Mouse (Mus musculus) heart, embryonic 13.5 days (tissue): Measurements from ENCODE around the gene Mtmr12. TPM values are rescaled to one million over a fixed set of nuclear protein-coding genes. Genes with fewer than 3 reads are reported as not detected.

ENCODE experiments used
- ATAC-seq: fragments of 200-750 bp; cut with Nextera tagmentation; 2 replicates; pipeline ENCODE4 v1.8.0; 2017; ENCODE audit warnings: moderate TSS enrichment; ENCODE audit not compliant: insufficient number of reproducible peaks, low FRiP score, low TSS enrichment; ENCODE audit errors: extremely low read depth
- H3K27ac ChIP-seq: fragments of 300-500 bp; sonication (generic); replicated peaks from 2 replicates; pipeline ENCODE4 v1.5.1; 2015; ENCODE audit warnings: moderate library complexity, mild to moderate bottlenecking, inconsistent platforms
- H3K27me3 ChIP-seq: fragments of 300-500 bp; sonication (generic); replicated peaks from 2 replicates; pipeline ENCODE4 v1.6.1; 2015; ENCODE audit warnings: mild to moderate bottlenecking, inconsistent platforms
- H3K36me3 ChIP-seq: fragments of 300-500 bp; sonication (generic); 2 replicates; pipeline ENCODE4 v1.6.1; 2015; ENCODE audit warnings: mild to moderate bottlenecking, inconsistent platforms
- H3K4me1 ChIP-seq: fragments of 300-500 bp; sonication (generic); 2 replicates; pipeline ENCODE4 v1.6.1; 2015; ENCODE audit warnings: inconsistent platforms
- H3K4me2 ChIP-seq: fragments of 300-500 bp; sonication (generic); 2 replicates; pipeline ENCODE4 v1.6.1; 2015; ENCODE audit warnings: inconsistent platforms, mild to moderate bottlenecking, moderate library complexity
- H3K4me3 ChIP-seq: fragments of 300-500 bp; sonication (generic); 2 replicates; pipeline ENCODE4 v1.5.1; 2015; ENCODE audit warnings: moderate library complexity, mild to moderate bottlenecking, inconsistent platforms
- H3K9ac ChIP-seq: fragments of 300-500 bp; sonication (generic); 2 replicates; pipeline ENCODE4 v1.6.1; 2015; ENCODE audit warnings: inconsistent platforms, mild to moderate bottlenecking, moderate library complexity
- H3K9me3 ChIP-seq: fragments of 300-500 bp; sonication (generic); 2 replicates; pipeline ENCODE4 v1.6.1; 2016; ENCODE audit warnings: inconsistent platforms
- WGBS: fragments of 180-500 bp; shearing (Covaris S2); methylation state at CpG from one replicate; pipeline ENCODE4 v1.1.7; 2015; ENCODE audit warnings: mixed read lengths; 5-methylcytosine and 5-hydroxymethylcytosine counted together
- polyA plus RNA-seq: library from polyadenylated mRNA; unstranded; fragments of >200 nt; fragmentation: Nextera tagmentation; extraction: Ambion mirVana; gene quantifications from 2 replicates; pipeline ENCODE4 v1.2.1, GENCODE M21; 2015

Gene Mtmr12
- polyA plus RNA-seq, 1 experiment from 2014 or later = 12.0 TPM

DNA sequence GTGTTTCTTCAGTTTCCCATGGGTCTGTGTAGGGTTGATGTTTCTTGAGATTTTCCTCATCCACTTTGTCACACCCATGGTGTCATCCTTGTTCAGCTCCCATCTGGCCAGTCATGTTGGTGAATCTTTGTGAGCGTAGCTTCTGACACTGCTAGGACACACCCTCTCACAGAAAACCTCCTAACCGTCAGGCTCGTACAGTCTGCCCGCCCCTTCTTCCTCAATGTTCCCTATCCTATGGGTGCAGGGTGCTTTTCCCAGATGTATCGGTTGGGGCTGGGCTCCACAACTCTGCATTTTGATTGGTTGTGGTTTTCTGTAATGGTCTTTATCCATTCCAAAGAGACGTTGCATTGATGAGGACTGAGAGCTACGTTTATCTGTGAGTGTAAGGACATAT is 85.5 kb downstream of the Mtmr12 start:
- no peaks in the 10 kb centered on the region for H3K4me1 ChIP-seq
- 72% methylated on average over 7 of the region's 7 CpGs for whole genome bisulfite sequencing

DNA sequence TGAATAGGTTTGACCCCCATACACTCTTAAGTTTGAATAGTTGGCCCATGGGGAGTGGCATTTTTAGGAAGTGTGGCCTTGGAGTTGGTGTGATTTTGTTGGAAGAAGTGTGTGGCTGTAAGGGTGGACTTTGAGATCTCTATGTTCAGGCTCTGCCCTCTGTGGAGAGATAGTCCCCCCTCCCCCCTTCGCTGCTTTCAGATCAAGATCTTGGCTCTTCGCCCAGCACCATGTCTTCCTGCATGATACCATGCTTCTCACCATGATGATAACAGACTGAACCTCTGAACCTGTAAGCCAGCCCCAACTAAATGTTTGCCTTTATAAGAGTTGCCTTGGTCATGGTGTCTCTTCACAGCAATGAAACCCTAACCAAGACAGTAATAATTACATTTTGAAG is 86.9 kb downstream of the Mtmr12 start:
- Histone ChIP-seq H3K4me1 (no peaks in the 10 kb centered on the region), H3K4me2 (no peak overlapping the region), H3K4me3 (no peak overlapping the region), H3K27ac (no peak overlapping the region), H3K36me3 (no peaks in the 10 kb centered on the region), H3K27me3 (no peaks in the 10 kb centered on the region), H3K9me3 (no peaks in the 10 kb centered on the region), H3K9ac (no peak overlapping the region)
- no peak for ATAC-seq
- 86% methylated on average over 2 of the region's 2 CpGs for WGBS

More for the DNA sequence above, 85.5 kb downstream of the Mtmr12 start:
- no peak for ATAC-seq
- no peak overlapping the region for H3K4me2 ChIP-seq
- H3K36me3 ChIP-seq = no peaks in the 10 kb centered on the region
- no peaks in the 10 kb centered on the region for H3K27me3 ChIP-seq
- no peak overlapping the region for H3K9ac ChIP-seq
- no peaks in the 10 kb centered on the region for H3K9me3 ChIP-seq
- H3K4me3 ChIP-seq = no peak overlapping the region
- H3K27ac ChIP-seq = no peak overlapping the region

- no peak overlapping the region for H3K4me3 ChIP-seq
- ATAC-seq = no peak
- no peaks in the 10 kb centered on the region for H3K36me3 ChIP-seq
- H3K9ac ChIP-seq = no peak overlapping the region
- 60% methylated on average over 2 of the region's 2 CpGs for WGBS
- H3K4me1 ChIP-seq = no peaks in the 10 kb centered on the region
- H3K27me3 ChIP-seq = no peaks in the 10 kb centered on the region
- H3K9me3 ChIP-seq = no peaks in the 10 kb centered on the region
- H3K27ac ChIP-seq = no peak overlapping the region
- H3K4me2 ChIP-seq = no peak overlapping the region
These were observed 91.4 kb downstream of the Mtmr12 start for GRCm38 (mm10) chr15:12296228-12296627.

- Histone ChIP-seq H3K36me3 (no peaks in the 10 kb centered on the region), H3K9ac (no peak overlapping the region), H3K4me3 (no peak overlapping the region), H3K4me1 (no peaks in the 10 kb centered on the region), H3K27ac (no peak overlapping the region), H3K27me3 (no peaks in the 10 kb centered on the region), H3K9me3 (no peaks in the 10 kb centered on the region), H3K4me2 (no peak overlapping the region)
- WGBS = 74% methylated on average over 7 of the region's 7 CpGs
- ATAC-seq = no peak
These were observed 93.5 kb downstream of the Mtmr12 start for GRCm38 (mm10) chr15:12298231-12298737.

- Histone ChIP-seq H3K27me3 (no peaks in the 10 kb centered on the region), H3K9me3 (no peaks in the 10 kb centered on the region), H3K4me1 (peaks cover 7% of the 10 kb centered on the region), H3K36me3 (no peaks in the 10 kb centered on the region), H3K9ac (no peak overlapping the region), H3K27ac (no peak overlapping the region), H3K4me3 (no peak overlapping the region), H3K4me2 (no peak overlapping the region)
- ATAC-seq = no peak
- WGBS = 69% methylated on average over 5 of the region's 6 CpGs
These were observed 96.9 kb downstream of the Mtmr12 start for GRCm38 (mm10) chr15:12301771-12302170.

GRCm38 (mm10) chr15:12306188-12307071 is 101.6 kb downstream of the Mtmr12 start:
- H3K4me3 ChIP-seq = no peak overlapping the region
- H3K9ac ChIP-seq = no peak overlapping the region
- no peak overlapping the region for H3K27ac ChIP-seq
- 39% methylated on average over 8 of the region's 8 CpGs for WGBS
- no peaks in the 10 kb centered on the region for H3K9me3 ChIP-seq
- H3K27me3 ChIP-seq = no peaks in the 10 kb centered on the region
- no peaks in the 10 kb centered on the region for H3K36me3 ChIP-seq
- peaks cover 15% of the 10 kb centered on the region for H3K4me1 ChIP-seq
- ATAC-seq = peak; percentile 65; the same call in 1 of the 2 replicates
- no peak overlapping the region; the same call in 1 of the 2 replicates for H3K4me2 ChIP-seq

- H3K27me3 ChIP-seq = no peaks in the 10 kb centered on the region
- no peak overlapping the region for H3K4me2 ChIP-seq
- H3K9ac ChIP-seq = 0 out of 2 replicates have a peak overlapping the region, but pooled peaks have one; percentile 7
- H3K4me1 ChIP-seq = peaks cover 15% of the 10 kb centered on the region
- H3K9me3 ChIP-seq = no peaks in the 10 kb centered on the region
- no peak for ATAC-seq
- H3K27ac ChIP-seq = no peak overlapping the region
- WGBS = 66% methylated on average over 4 of the region's 4 CpGs
- no peaks in the 10 kb centered on the region for H3K36me3 ChIP-seq
- H3K4me3 ChIP-seq = no peak overlapping the region
These were observed 102.3 kb downstream of the Mtmr12 start for GRCm38 (mm10) chr15:12307114-12307513.

- no peak overlapping the region for H3K9ac ChIP-seq
- no peak overlapping the region for H3K27ac ChIP-seq
- no peaks in the 10 kb centered on the region for H3K36me3 ChIP-seq
- peaks cover 15% of the 10 kb centered on the region for H3K4me1 ChIP-seq
- H3K4me3 ChIP-seq = no peak overlapping the region
- no peak for ATAC-seq
- no peaks in the 10 kb centered on the region for H3K27me3 ChIP-seq
- H3K9me3 ChIP-seq = no peaks in the 10 kb centered on the region
- 85% methylated on average over 5 of the region's 5 CpGs for WGBS
- H3K4me2 ChIP-seq = no peak overlapping the region
These were observed 103.7 kb downstream of the Mtmr12 start for GRCm38 (mm10) chr15:12308539-12308938.

- no peak for ATAC-seq
- no peak overlapping the region for H3K27ac ChIP-seq
These were observed 105.8 kb downstream of the Mtmr12 start for GRCm38 (mm10) chr15:12310676-12311075.

DNA sequence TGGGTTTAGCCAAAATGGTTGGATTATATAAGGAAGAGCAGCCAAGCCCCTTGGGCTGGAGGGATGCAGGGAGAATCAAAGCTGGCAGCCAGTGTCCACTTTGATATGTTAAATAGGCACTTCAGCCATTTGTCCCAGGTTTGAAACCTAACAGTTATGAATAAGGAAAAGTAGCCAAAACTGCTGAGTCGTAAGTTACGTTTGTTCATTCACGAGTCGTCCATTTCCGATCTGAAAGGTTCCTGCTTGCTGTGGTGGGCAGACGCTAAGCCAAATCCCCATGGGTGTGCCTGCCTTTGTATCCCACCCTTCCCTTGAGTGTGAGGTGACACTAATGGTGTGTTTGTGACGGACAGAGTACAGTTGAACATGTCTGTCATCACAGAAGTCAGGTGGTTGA is 106.6 kb downstream of the Mtmr12 start:
- H3K4me1 ChIP-seq = peaks cover 10% of the 10 kb centered on the region
- H3K4me2 ChIP-seq = no peak overlapping the region
- H3K27me3 ChIP-seq = no peaks in the 10 kb centered on the region
- 76% methylated on average over 7 of the region's 7 CpGs for WGBS
- no peaks in the 10 kb centered on the region for H3K36me3 ChIP-seq
- H3K27ac ChIP-seq = no peak overlapping the region
- no peak overlapping the region for H3K9ac ChIP-seq
- H3K9me3 ChIP-seq = no peaks in the 10 kb centered on the region
- no peak overlapping the region for H3K4me3 ChIP-seq
- no peak for ATAC-seq

More at GRCm38 (mm10) chr15:12310676-12311075, 105.8 kb downstream of the Mtmr12 start:
- H3K9ac ChIP-seq = no peak overlapping the region
- H3K4me1 ChIP-seq = peaks cover 15% of the 10 kb centered on the region
- no peak overlapping the region for H3K4me3 ChIP-seq
- no peaks in the 10 kb centered on the region for H3K27me3 ChIP-seq
- H3K36me3 ChIP-seq = no peaks in the 10 kb centered on the region
- no peak overlapping the region for H3K4me2 ChIP-seq
- H3K9me3 ChIP-seq = no peaks in the 10 kb centered on the region
- 76% methylated on average over 4 of the region's 4 CpGs for WGBS

DNA sequence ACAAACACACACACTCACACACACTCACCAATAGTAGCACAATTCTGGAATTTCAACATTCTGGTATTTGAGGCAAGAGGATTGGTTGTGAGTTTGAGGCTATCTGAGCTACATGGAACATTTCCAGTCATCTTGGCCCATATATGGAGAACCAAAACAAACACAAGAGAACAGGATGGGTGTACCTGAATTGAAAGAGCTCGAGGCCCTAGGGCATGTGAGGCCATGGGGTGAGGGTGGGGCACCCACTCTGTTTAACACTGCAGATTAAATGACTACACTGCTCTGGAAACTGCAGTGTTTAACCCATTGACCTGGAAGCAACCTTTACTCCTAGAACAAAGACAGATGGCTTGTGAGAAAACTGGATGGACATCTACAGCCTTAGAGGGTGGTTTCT is 108.4 kb downstream of the Mtmr12 start:
- no peak overlapping the region for H3K4me3 ChIP-seq
- H3K27ac ChIP-seq = no peak overlapping the region
- H3K9ac ChIP-seq = no peak overlapping the region
- WGBS = 20% methylated on average over 1 of the region's 1 CpGs
- no peaks in the 10 kb centered on the region for H3K27me3 ChIP-seq
- ATAC-seq = no peak
- H3K36me3 ChIP-seq = no peaks in the 10 kb centered on the region
- H3K4me2 ChIP-seq = no peak overlapping the region
- no peaks in the 10 kb centered on the region for H3K9me3 ChIP-seq
- no peaks in the 10 kb centered on the region for H3K4me1 ChIP-seq

DNA sequence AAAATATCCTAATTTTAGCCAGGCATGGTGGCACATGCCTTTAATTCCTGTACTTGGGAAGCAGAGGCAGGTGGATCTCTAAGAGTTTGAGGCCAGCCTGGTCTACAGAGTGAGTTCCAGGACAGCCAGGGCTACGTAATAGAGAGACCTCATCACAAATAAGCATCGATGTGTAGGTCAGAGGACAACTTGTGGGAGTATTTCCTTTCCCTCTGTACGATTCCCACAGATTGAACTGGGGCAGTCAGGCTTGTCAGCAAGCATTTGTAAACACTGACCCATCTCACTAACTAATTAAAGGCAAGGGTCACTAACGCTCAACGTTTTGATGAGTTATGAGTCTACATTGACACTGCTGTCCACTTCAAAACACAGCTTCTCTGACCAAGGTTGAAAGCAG is 109.8 kb downstream of the Mtmr12 start:
- 77% methylated on average over 5 of the region's 5 CpGs for WGBS
- no peak for ATAC-seq
- Histone ChIP-seq H3K9ac (no peak overlapping the region), H3K27me3 (no peaks in the 10 kb centered on the region; the same call in 1 of the 2 replicates), H3K4me1 (no peaks in the 10 kb centered on the region), H3K4me3 (no peak overlapping the region), H3K36me3 (no peaks in the 10 kb centered on the region), H3K9me3 (no peaks in the 10 kb centered on the region), H3K4me2 (no peak overlapping the region), H3K27ac (no peak overlapping the region)
